Mouse (Mus musculus): Measurements from ENCODE around the gene Rgr.

DNA sequence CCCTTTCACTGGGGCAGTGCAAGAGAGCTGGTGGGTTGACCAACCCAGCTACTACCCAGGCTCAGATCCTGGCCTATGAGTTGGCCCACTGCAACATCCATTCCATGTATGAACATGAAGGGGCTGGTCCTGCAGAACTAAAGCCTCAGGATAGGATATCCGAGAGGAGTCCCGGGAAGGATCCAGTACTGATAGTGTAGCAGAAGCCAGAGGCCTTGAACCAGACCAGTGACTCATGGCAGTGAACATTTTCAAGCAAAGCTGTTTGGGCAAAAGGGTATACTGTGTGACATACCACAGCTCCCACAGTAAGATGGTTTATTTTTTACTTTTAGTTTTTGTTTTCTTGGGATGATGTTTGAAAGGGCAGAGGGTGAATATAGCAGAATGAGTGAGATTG, 39.1 kb downstream of the Rgr start:
- no peak for TF ChIP-seq USF1 (IDR thresholded peaks at IDR 0.05; ENCODE audit: low read depth)
- no peak for TF ChIP-seq CTCF (IDR thresholded peaks at IDR 0.05; ENCODE audit: control insufficient read depth, insufficient read depth, insufficient read length)
- TF ChIP-seq CEBPB (IDR thresholded peaks at IDR 0.05; ENCODE audit: low read depth): no peak
- TF ChIP-seq MYOG (IDR thresholded peaks at IDR 0.05; ENCODE audit: control insufficient read depth, extremely low read depth, insufficient read length): no peak
- TF ChIP-seq MAX (IDR thresholded peaks at IDR 0.05): no peak
